Mouse (Mus musculus) left cerebral cortex, adult 2 months (tissue): ENCODE data around the gene Ptchd1. TPM values are rescaled to one million over a fixed set of nuclear protein-coding genes. Genes with fewer than 3 reads are reported as not detected.

ENCODE experiments used
- DNase-seq, 2 experiments: peaks; one replicate each; pipeline ENCODE4 v3.0.0; 2021 to 2022; ENCODE audit warnings: low spot score in 2 of 2, mixed read lengths in 1 of 2; ENCODE audit errors: extremely low spot score in 1 of 2
- H3K27ac ChIP-seq: fragments of 200-600 bp; 2 replicates; pipeline ENCODE4 v1.8.1; 2022
- H3K4me3 ChIP-seq: fragments of 200-600 bp; 2 replicates; pipeline ENCODE4 v1.8.1; 2022
- CTCF ChIP-seq: fragments of 200-600 bp; IDR thresholded peaks from 2 replicates; pipeline ENCODE4 v1.8.1; 2022; ENCODE audit warnings: antibody characterized with exemption, mild to moderate bottlenecking, moderate library complexity
- intact Hi-C: fragments of 180-260 bp; cut with DNase I; formaldehyde crosslinking; loops from one replicate; pipeline ENCODE4 v1.15.1; 2025
- long read RNA-seq, 2 experiments: library from polyadenylated mRNA; stranded (forward); transcript quantifications; one replicate each; pipeline ENCODE4 v2.0.0; 2021; ENCODE audit warnings: borderline mapping rate in 2 of 2
- total RNA-seq, 2 experiments: library from RNA; stranded (reverse); gene quantifications; 2 replicates each; pipeline ENCODE4 v1.2.3; 2021

Ptchd1 gene
- total RNA-seq: 10 to 100 TPM; 17.6 to 19.8 TPM
- long read RNA-seq, experiment 1: 0 reads
- long read RNA-seq, experiment 2, partial matches to known transcripts: 0 of 2 reads
- long read RNA-seq, experiment 2, other reads (novel, unspliced or antisense): 1 of 2 reads

DNA sequence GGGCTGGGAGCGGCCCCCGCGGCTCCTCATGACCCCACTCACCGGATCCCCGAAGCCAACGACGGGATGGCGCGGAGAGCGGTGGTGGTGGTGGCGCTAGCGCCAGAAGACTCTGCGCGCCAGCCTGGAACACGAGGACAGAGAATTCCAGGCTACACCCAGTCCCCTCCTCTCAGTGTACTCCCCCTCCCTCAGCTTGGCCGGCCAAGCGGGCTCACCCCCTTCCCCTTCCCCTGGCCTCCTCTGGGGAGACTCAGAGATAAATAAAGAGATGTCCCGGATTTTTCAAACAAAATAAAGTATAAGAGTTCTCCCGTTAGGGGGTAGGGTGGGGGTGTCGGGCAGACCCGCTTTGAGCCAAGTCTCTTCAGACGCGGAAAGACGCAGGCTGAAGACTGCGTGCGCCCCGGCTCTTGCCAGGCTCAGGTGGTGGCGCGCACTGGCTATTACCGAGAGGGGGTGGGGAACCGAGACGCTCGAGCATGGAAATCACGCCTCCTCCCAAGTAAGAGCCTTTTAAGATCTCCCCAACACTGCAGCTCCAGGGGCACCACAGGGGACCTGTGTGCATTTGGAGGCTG is at the start of gene Ptchd1:
Gene Ptchd1 (minus strand): TSS at position 114 of the 581 bp plus-strand sequence.
- intact Hi-C loops: loop anchor here (2.0 to 10.0 kb wide), 4 partner anchors 23 to 1831 kb away; no protein-coding TSS in a partner anchor
- peak within 1 kb of the TSS; percentile 55 for H3K4me3 ChIP-seq
- peak; percentile 34 to 37 for DNase-seq
- H3K27ac ChIP-seq: peak within 1 kb of the TSS; percentile 80
- TF ChIP-seq CTCF: no peak

GRCm38 (mm10) chrX:155657971-155658370 is 34.4 kb upstream of the Ptchd1 start:
- intact Hi-C loops: no loop called here
- TF ChIP-seq CTCF: no peak
- no peak for DNase-seq

DNA sequence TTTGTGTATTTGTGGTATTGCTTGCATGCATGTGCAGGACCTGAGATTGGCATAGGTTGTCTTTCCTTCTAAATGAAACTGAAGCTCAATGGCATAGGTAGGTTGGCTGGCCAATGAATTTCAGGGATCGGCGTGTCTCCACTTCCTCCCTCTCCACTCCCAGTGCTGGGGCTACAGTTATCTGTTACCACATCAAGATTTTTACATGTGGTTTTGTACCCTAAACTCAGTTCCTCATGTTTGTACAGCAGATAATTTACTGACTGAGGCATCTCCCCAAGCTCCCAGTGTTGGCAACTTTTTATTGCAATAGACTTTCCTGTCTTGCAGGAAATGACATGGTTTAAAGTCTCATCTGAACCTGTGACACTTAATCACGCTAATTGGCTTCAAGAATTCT is 22.4 kb upstream of the Ptchd1 start:
- Histone ChIP-seq H3K27ac (no peak overlapping the region), H3K4me3 (no peak overlapping the region)
- intact Hi-C loops: no loop called here
- no peak for DNase-seq
- no peak for TF ChIP-seq CTCF

More at GRCm38 (mm10) chrX:155657971-155658370, 34.4 kb upstream of the Ptchd1 start:
- Histone ChIP-seq H3K4me3 (no peak overlapping the region), H3K27ac (no peak overlapping the region)

GRCm38 (mm10) chrX:155643975-155644374 is 20.4 kb upstream of the Ptchd1 start:
- no peak overlapping the region for H3K4me3 ChIP-seq
- TF ChIP-seq CTCF: peak; percentile 67
- intact Hi-C loops: loop anchor here (5.0 kb wide), 1 partner anchor 1663 kb away; no protein-coding TSS in a partner anchor
- DNase-seq: peak in 1 of 2 experiments; percentile 20
- no peak overlapping the region for H3K27ac ChIP-seq

DNA sequence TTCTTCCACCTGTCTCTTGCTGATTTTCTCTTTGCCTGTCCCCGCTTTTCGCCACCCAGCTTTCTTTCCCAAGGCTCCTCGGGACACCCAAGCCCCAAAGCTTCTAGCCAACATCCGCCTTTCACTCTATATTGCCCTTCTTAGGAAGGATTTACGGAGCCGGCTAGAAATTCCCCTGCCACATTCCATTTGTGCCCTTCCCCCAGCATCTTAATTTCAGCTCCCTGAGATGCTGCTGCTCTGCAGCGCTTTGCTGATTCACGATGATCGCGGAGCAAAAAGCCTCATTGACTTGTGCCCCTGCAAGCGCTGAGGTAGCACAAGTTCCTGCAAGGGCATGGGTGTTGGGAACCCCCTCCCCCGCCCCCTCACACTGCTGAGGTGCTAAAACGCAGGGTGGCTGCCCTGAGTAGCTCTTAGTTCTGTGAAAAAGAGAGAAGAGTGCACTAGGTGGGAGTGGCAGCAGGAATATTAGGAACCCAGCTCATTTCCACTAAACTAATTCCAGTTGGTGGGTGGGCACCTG is 2.1 kb upstream of the Ptchd1 start:
- no peak for TF ChIP-seq CTCF
- peak; percentile 11 for DNase-seq
- intact Hi-C loops: loop anchor here (10.0 kb wide), 3 partner anchors 191 to 1829 kb away; no protein-coding TSS in a partner anchor

DNA sequence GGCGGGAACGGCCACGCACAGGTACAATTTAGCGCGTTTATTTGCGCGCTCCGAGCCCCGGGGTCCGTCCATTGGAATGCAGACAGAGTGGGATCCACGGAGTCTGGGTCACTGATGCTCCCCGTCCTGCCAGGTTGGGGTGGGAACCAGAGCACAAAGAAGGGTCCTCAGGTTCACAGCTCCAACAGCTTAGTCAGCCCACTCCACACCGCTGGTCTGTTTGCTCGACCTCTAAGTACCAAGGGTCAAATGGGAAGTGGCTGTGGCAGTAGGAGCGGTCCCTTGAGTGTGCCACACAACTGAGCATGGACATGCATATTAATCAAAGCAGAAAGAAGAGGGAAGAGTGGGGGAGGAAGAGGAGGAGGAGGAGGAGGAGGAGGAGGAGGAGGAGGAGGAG is 1.3 kb upstream of the Ptchd1 start:
- H3K27ac ChIP-seq: peak overlapping the region; percentile 76
- intact Hi-C loops: loop anchor here (10.0 kb wide), 3 partner anchors 190 to 1830 kb away; no protein-coding TSS in a partner anchor

More for the DNA sequence above, 2.1 kb upstream of the Ptchd1 start:
- Histone ChIP-seq H3K27ac (no peak overlapping the region), H3K4me3 (peak overlapping the region; percentile 33)

DNA sequence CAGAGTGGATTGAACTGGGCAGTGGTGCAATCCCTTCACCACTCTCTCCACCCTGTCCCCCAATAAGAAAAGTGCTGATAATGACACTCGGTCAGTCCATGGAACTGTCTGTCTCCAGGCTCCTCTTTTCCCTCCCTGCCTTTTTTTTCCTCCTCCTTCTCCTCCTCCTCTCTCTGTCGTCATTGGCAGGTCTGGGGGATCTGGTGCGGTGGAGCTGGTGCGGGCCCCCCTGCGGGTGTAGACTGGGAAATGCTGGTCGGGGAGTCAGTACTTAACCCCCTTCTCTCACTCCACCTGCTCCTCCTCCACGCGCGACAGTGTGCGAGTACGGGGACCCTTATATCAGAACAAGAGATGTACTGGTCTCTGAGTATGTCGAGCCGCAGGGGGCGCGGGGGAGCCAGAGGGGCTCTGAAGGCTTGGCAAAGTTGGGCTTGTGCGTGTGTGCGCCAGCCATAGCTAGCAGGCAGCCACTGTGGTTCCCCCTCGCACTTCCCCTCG is 777 bp upstream of the Ptchd1 start, which contains the start of gene Gm15155:
Gene Gm15155 (plus strand): TSS at position 401 of the 501 bp plus-strand sequence.
- Histone ChIP-seq H3K27ac (peak within 1 kb of the TSS; percentile 76), H3K4me3 (peak within 1 kb of the TSS; percentile 55)
- intact Hi-C loops: loop anchor here (10.0 kb wide), 3 partner anchors 190 to 1830 kb away; no protein-coding TSS in a partner anchor
- peak; percentile 32 to 40 for DNase-seq
- TF ChIP-seq CTCF: no peak; the same call in 1 of the 2 replicates

More for the DNA sequence above, 1.3 kb upstream of the Ptchd1 start:
- TF ChIP-seq CTCF: no peak
- H3K4me3 ChIP-seq: peak overlapping the region; percentile 55
- no peak for DNase-seq

DNA sequence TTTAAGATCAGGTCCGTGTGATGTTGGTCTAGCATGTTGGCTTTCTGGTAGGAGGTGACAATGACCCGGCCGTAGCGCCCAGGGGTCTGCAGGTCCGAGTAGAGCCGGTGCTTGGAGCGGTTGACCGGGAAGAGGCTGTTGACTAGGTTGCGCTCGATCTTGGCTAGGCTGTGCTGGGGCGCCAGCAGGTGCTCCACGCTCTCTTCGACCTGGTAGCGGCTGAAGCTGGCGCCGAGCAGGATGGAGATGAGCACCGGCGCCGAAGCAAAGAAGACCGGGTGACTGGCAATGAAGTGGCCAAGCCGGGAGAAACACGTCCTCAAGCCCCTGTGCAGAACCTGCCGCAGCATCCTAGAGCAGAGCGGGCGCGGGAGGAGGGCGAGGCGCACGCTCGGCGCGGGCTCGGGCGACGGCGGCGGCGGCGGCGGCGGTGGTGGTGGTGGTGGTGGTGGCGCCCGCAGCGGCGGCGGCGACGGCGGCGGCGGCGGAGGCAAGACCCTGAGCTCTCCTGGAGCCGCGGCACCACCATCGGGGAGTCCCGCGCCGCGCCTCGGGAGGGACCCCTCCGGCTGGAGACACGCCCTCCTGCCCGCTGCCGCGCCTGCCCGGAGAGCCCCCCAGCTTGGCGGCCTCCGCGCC is 534 bp downstream of the Ptchd1 start:
- Histone ChIP-seq H3K4me3 (peak overlapping the region; percentile 55), H3K27ac (peak overlapping the region; percentile 80)
- intact Hi-C loops: loop anchor here (2.0 to 10.0 kb wide), 4 partner anchors 22 to 1832 kb away; no protein-coding TSS in a partner anchor
- no peak for TF ChIP-seq CTCF
- peak; percentile 32 to 33 for DNase-seq

GRCm38 (mm10) chrX:155622527-155622926 is 1.1 kb downstream of the Ptchd1 start:
- no peak for TF ChIP-seq CTCF
- DNase-seq: peak in 1 of 2 experiments; percentile 11
- Histone ChIP-seq H3K27ac (peak overlapping the region; percentile 80), H3K4me3 (peak overlapping the region; percentile 55)
- intact Hi-C loops: loop anchor here (2.0 to 10.0 kb wide), 4 partner anchors 22 to 1832 kb away; no protein-coding TSS in a partner anchor

- peak; percentile 17 to 47 for DNase-seq
- TF ChIP-seq CTCF: no peak
- Histone ChIP-seq H3K27ac (no peak overlapping the region), H3K4me3 (no peak overlapping the region)
- intact Hi-C loops: loop anchor here (2.0 kb wide), 1 partner anchor 22 kb away; the partner anchor contains the start of gene Ptchd1
Measured at GRCm38 (mm10) chrX:155601196-155601595, 22.4 kb downstream of the Ptchd1 start.

DNA sequence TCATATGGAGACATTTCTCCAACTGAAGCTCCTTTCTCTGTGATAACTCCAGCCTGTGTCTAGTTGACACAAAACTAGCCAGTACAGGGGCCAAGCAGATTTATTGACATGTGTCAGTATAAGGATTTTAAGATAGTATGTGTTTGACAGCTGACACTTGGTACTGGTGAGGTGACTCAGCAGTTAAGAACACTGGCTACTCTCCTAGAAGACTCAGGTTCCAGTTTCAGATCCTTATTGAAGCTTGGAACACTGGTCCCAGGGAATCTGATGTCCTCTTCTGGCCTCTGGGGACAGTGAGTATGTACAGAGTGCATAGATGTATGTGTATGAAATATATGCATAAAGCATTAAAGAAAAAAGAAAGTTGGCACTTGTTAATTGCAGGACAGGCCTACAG is 27.2 kb downstream of the Ptchd1 start:
- no peak for TF ChIP-seq CTCF
- H3K4me3 ChIP-seq: no peak overlapping the region
- H3K27ac ChIP-seq: no peak overlapping the region
- intact Hi-C loops: no loop called here
- no peak for DNase-seq

- TF ChIP-seq CTCF: no peak
- Histone ChIP-seq H3K4me3 (no peak overlapping the region), H3K27ac (no peak overlapping the region)
- intact Hi-C loops: no loop called here
- no peak for DNase-seq
Measured at GRCm38 (mm10) chrX:155594685-155595084, 28.9 kb downstream of the Ptchd1 start.
